Mouse (Mus musculus): Measurements from ENCODE around the gene Pbx3. TPM values are rescaled to one million over a fixed set of nuclear protein-coding genes. Genes with fewer than 3 reads are reported as not detected.
A peak's percentile ranks its signal among the peaks of the same experiment; 100 is the strongest.

Gene Pbx3
- polyA plus RNA-seq, 1 experiment from 2014 or later: 88.0 TPM

- 80% methylated on average over 10 of the region's 10 CpGs for WGBS
- ATAC-seq (ENCODE audit: insufficient read depth, low FRiP score, low TSS enrichment) (no peak), DNase-seq (ENCODE audit: low spot score) (no peak)
- Histone ChIP-seq H3K9me3 (ENCODE audit: control insufficient read depth, low read length) (no peaks in the 10 kb centered on the region), H3K4me2 (ENCODE audit: low read depth) (no peak overlapping the region), H3K4me1 (ENCODE audit: control insufficient read depth, insufficient read depth, low read length) (peaks cover 6% of the 10 kb centered on the region; the same call in 1 of the 2 replicates), H3K4me3 (ENCODE audit: low read depth, low read length) (no peak overlapping the region), H3K36me3 (ENCODE audit: control insufficient read depth, insufficient read depth, low read length) (no peaks in the 10 kb centered on the region), H3K27ac (ENCODE audit: low read depth, low read length) (no peak overlapping the region), H3K9ac (ENCODE audit: low read length) (no peak overlapping the region), H3K27me3 (ENCODE audit: control insufficient read depth, insufficient read depth, low read length) (no peaks in the 10 kb centered on the region)
These were observed 97.2 kb downstream of the Pbx3 start for GRCm38 (mm10) chr2:34275630-34276193.

GRCm38 (mm10) chr2:34262046-34262445 lies 110.9 kb downstream of the Pbx3 start:
- no peak overlapping the region for H3K4me2 ChIP-seq (ENCODE audit: low read depth)
- no peaks in the 10 kb centered on the region for H3K36me3 ChIP-seq (ENCODE audit: control insufficient read depth, insufficient read depth, low read length)
- H3K9me3 ChIP-seq (ENCODE audit: control insufficient read depth, low read length): no peaks in the 10 kb centered on the region
- H3K4me1 ChIP-seq (ENCODE audit: control insufficient read depth, insufficient read depth, low read length): peaks cover 11% of the 10 kb centered on the region; the same call in 1 of the 2 replicates
- H3K27me3 ChIP-seq (ENCODE audit: control insufficient read depth, insufficient read depth, low read length): no peaks in the 10 kb centered on the region
- H3K27ac ChIP-seq (ENCODE audit: low read depth, low read length): no peak overlapping the region
- H3K4me3 ChIP-seq (ENCODE audit: low read depth, low read length): no peak overlapping the region
- DNase-seq (ENCODE audit: low spot score): no peak
- H3K9ac ChIP-seq (ENCODE audit: low read length): no peak overlapping the region
- ATAC-seq (ENCODE audit: insufficient read depth, low FRiP score, low TSS enrichment): no peak

- Histone ChIP-seq H3K36me3 (ENCODE audit: control insufficient read depth, insufficient read depth, low read length) (no peaks in the 10 kb centered on the region), H3K9ac (ENCODE audit: low read length) (no peak overlapping the region), H3K4me3 (ENCODE audit: low read depth, low read length) (no peak overlapping the region), H3K27ac (ENCODE audit: low read depth, low read length) (no peak overlapping the region), H3K4me2 (ENCODE audit: low read depth) (no peak overlapping the region), H3K4me1 (ENCODE audit: control insufficient read depth, insufficient read depth, low read length) (peaks cover 11% of the 10 kb centered on the region; the same call in 1 of the 2 replicates), H3K27me3 (ENCODE audit: control insufficient read depth, insufficient read depth, low read length) (no peaks in the 10 kb centered on the region), H3K9me3 (ENCODE audit: control insufficient read depth, low read length) (no peaks in the 10 kb centered on the region)
- 17% methylated on average over 4 of the region's 4 CpGs for WGBS
- peak; percentile 45; the same call in 1 of the 2 replicates for ATAC-seq (ENCODE audit: insufficient read depth, low FRiP score, low TSS enrichment)
- peak; percentile 54 for DNase-seq (ENCODE audit: low spot score)
These were observed 112.3 kb downstream of the Pbx3 start for GRCm38 (mm10) chr2:34260653-34261076.

- no peaks in the 10 kb centered on the region for H3K36me3 ChIP-seq (ENCODE audit: control insufficient read depth, insufficient read depth, low read length)
- ATAC-seq (ENCODE audit: insufficient read depth, low FRiP score, low TSS enrichment) (no peak), DNase-seq (ENCODE audit: low spot score) (no peak)
- 73% methylated on average over 2 of the region's 2 CpGs for WGBS
- no peak overlapping the region for H3K27ac ChIP-seq (ENCODE audit: low read depth, low read length)
- H3K4me1 ChIP-seq (ENCODE audit: control insufficient read depth, insufficient read depth, low read length): peaks cover 15% of the 10 kb centered on the region
- H3K9me3 ChIP-seq (ENCODE audit: control insufficient read depth, low read length): no peaks in the 10 kb centered on the region
- no peaks in the 10 kb centered on the region for H3K27me3 ChIP-seq (ENCODE audit: control insufficient read depth, insufficient read depth, low read length)
- no peak overlapping the region for H3K4me2 ChIP-seq (ENCODE audit: low read depth)
- no peak overlapping the region for H3K9ac ChIP-seq (ENCODE audit: low read length)
- no peak overlapping the region for H3K4me3 ChIP-seq (ENCODE audit: low read depth, low read length)
These were observed 114.7 kb downstream of the Pbx3 start for GRCm38 (mm10) chr2:34258256-34258655.

GRCm38 (mm10) chr2:34257611-34258010 lies 115.3 kb downstream of the Pbx3 start:
- H3K4me3 ChIP-seq (ENCODE audit: low read depth, low read length): no peak overlapping the region
- DNase-seq (ENCODE audit: low spot score): no peak
- H3K27me3 ChIP-seq (ENCODE audit: control insufficient read depth, insufficient read depth, low read length): no peaks in the 10 kb centered on the region
- no peaks in the 10 kb centered on the region for H3K36me3 ChIP-seq (ENCODE audit: control insufficient read depth, insufficient read depth, low read length)
- 83% methylated on average over 2 of the region's 2 CpGs for whole genome bisulfite sequencing
- H3K4me2 ChIP-seq (ENCODE audit: low read depth): no peak overlapping the region
- no peak overlapping the region for H3K9ac ChIP-seq (ENCODE audit: low read length)
- H3K9me3 ChIP-seq (ENCODE audit: control insufficient read depth, low read length): no peaks in the 10 kb centered on the region
- ATAC-seq (ENCODE audit: insufficient read depth, low FRiP score, low TSS enrichment): no peak
- peaks cover 21% of the 10 kb centered on the region for H3K4me1 ChIP-seq (ENCODE audit: control insufficient read depth, insufficient read depth, low read length)
- H3K27ac ChIP-seq (ENCODE audit: low read depth, low read length): no peak overlapping the region

DNA sequence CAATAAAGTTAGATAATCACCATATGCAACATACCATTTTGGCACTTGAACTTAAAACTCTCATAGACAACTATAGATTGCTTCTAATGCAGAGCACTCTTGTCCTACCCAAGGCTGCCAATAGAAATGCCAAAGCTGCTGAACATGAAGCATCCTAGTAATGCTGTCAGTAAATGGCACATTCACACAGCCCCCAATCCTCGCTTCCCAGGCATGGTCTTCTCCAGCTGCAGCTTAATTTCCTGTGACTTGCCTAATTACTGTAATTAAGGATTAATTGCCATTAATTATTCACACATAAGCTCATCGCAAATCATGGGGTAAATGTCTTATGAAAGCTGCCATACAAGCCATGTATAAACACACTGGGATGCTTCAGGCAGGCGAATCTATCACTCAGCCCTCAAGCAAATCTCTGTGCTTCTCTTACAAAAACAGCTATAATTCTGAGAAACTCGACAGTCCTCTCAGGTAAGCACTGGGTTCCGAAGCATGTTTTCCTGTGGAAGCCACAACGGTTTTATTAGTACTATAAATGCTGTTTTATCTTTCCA lies 116.9 kb downstream of the Pbx3 start:
- H3K9ac ChIP-seq (ENCODE audit: low read length): no peak overlapping the region
- H3K4me3 ChIP-seq (ENCODE audit: low read depth, low read length): no peak overlapping the region
- no peaks in the 10 kb centered on the region for H3K36me3 ChIP-seq (ENCODE audit: control insufficient read depth, insufficient read depth, low read length)
- H3K27me3 ChIP-seq (ENCODE audit: control insufficient read depth, insufficient read depth, low read length): no peaks in the 10 kb centered on the region
- no peak overlapping the region for H3K27ac ChIP-seq (ENCODE audit: low read depth, low read length)
- H3K9me3 ChIP-seq (ENCODE audit: control insufficient read depth, low read length): no peaks in the 10 kb centered on the region
- H3K4me2 ChIP-seq (ENCODE audit: low read depth): no peak overlapping the region
- ATAC-seq (ENCODE audit: insufficient read depth, low FRiP score, low TSS enrichment) (no peak), DNase-seq (ENCODE audit: low spot score) (no peak)
- WGBS: 76% methylated on average over 6 of the region's 6 CpGs
- peaks cover 24% of the 10 kb centered on the region for H3K4me1 ChIP-seq (ENCODE audit: control insufficient read depth, insufficient read depth, low read length)

GRCm38 (mm10) chr2:34253627-34254026 lies 119.3 kb downstream of the Pbx3 start:
- no peak overlapping the region for H3K27ac ChIP-seq (ENCODE audit: low read depth, low read length)
- H3K9me3 ChIP-seq (ENCODE audit: control insufficient read depth, low read length): no peaks in the 10 kb centered on the region
- H3K4me3 ChIP-seq (ENCODE audit: low read depth, low read length): no peak overlapping the region
- no peak overlapping the region for H3K4me2 ChIP-seq (ENCODE audit: low read depth)
- 24% methylated on average over 1 of the region's 1 CpGs for whole genome bisulfite sequencing
- ATAC-seq (ENCODE audit: insufficient read depth, low FRiP score, low TSS enrichment) (no peak), DNase-seq (ENCODE audit: low spot score) (no peak)
- no peaks in the 10 kb centered on the region for H3K36me3 ChIP-seq (ENCODE audit: control insufficient read depth, insufficient read depth, low read length)
- H3K9ac ChIP-seq (ENCODE audit: low read length): no peak overlapping the region
- peaks cover 23% of the 10 kb centered on the region for H3K4me1 ChIP-seq (ENCODE audit: control insufficient read depth, insufficient read depth, low read length)
- no peaks in the 10 kb centered on the region for H3K27me3 ChIP-seq (ENCODE audit: control insufficient read depth, insufficient read depth, low read length)

GRCm38 (mm10) chr2:34253111-34253510 lies 119.8 kb downstream of the Pbx3 start:
- WGBS: 13% methylated on average over 1 of the region's 1 CpGs
- H3K9me3 ChIP-seq (ENCODE audit: control insufficient read depth, low read length): no peaks in the 10 kb centered on the region
- H3K27me3 ChIP-seq (ENCODE audit: control insufficient read depth, insufficient read depth, low read length): no peaks in the 10 kb centered on the region
- no peak for DNase-seq (ENCODE audit: low spot score)
- no peak overlapping the region for H3K4me3 ChIP-seq (ENCODE audit: low read depth, low read length)
- H3K4me1 ChIP-seq (ENCODE audit: control insufficient read depth, insufficient read depth, low read length): peaks cover 23% of the 10 kb centered on the region
- no peak for ATAC-seq (ENCODE audit: insufficient read depth, low FRiP score, low TSS enrichment)
- 0 out of 2 replicates have a peak overlapping the region, but pooled peaks have one; percentile 49 for H3K27ac ChIP-seq (ENCODE audit: low read depth, low read length)
- H3K36me3 ChIP-seq (ENCODE audit: control insufficient read depth, insufficient read depth, low read length): no peaks in the 10 kb centered on the region
- H3K4me2 ChIP-seq (ENCODE audit: low read depth): no peak overlapping the region
- no peak overlapping the region for H3K9ac ChIP-seq (ENCODE audit: low read length)

DNA sequence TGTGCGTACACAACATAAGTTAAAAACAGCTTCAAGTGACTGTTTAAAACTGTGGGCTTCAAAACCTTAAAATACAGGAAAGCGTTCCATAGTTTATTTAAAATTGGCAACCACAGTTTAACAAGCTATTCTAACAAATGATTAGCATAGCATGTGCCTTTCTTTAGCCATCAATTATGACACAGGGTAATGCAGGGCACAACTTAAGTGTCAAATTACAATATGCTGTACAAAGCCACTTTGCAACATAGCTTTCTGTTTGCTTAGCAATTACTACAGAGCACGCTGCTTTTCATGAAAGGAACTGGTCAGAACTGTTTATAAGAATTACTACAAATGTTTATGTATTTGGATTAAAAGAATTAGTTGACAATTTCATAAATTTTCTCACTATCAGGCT lies 120.7 kb downstream of the Pbx3 start:
- H3K27ac ChIP-seq (ENCODE audit: low read depth, low read length): no peak overlapping the region
- no peak overlapping the region for H3K4me3 ChIP-seq (ENCODE audit: low read depth, low read length)
- peaks cover 19% of the 10 kb centered on the region for H3K4me1 ChIP-seq (ENCODE audit: control insufficient read depth, insufficient read depth, low read length)

More for the DNA sequence above, 120.7 kb downstream of the Pbx3 start:
- Histone ChIP-seq H3K9ac (ENCODE audit: low read length) (no peak overlapping the region), H3K27me3 (ENCODE audit: control insufficient read depth, insufficient read depth, low read length) (no peaks in the 10 kb centered on the region), H3K4me2 (ENCODE audit: low read depth) (no peak overlapping the region), H3K9me3 (ENCODE audit: control insufficient read depth, low read length) (no peaks in the 10 kb centered on the region), H3K36me3 (ENCODE audit: control insufficient read depth, insufficient read depth, low read length) (no peaks in the 10 kb centered on the region)
- ATAC-seq (ENCODE audit: insufficient read depth, low FRiP score, low TSS enrichment) (no peak), DNase-seq (ENCODE audit: low spot score) (no peak)
- whole genome bisulfite sequencing: 56% methylated on average over 3 of the region's 3 CpGs
